Mouse (Mus musculus) ES-Bruce4 (cell line): ENCODE data around the gene Mark4. TPM values are rescaled to one million over a fixed set of nuclear protein-coding genes. Genes with fewer than 3 reads are reported as not detected.

ENCODE experiments used
- H3K27ac ChIP-seq: 2 replicates; pipeline ENCODE4 v1.5.1; 2012; ENCODE audit warnings: low read length, inconsistent platforms; ENCODE audit not compliant: insufficient read depth
- H3K27me3 ChIP-seq: 2 replicates; pipeline ENCODE4 v1.6.1; 2012; ENCODE audit warnings: mild to moderate bottlenecking, low read length, inconsistent platforms; ENCODE audit not compliant: control insufficient read depth, poor library complexity, insufficient read depth, severe bottlenecking
- H3K36me3 ChIP-seq: 2 replicates; pipeline ENCODE4 v1.6.1; 2012; ENCODE audit warnings: inconsistent platforms, mild to moderate bottlenecking, low read length, moderate library complexity; ENCODE audit not compliant: control insufficient read depth, poor library complexity, insufficient read depth, severe bottlenecking
- H3K4me1 ChIP-seq: one replicate; pipeline ENCODE4 v1.8.1; 2011; ENCODE audit warnings: low read length; ENCODE audit not compliant: control insufficient read depth, insufficient read depth
- H3K4me3 ChIP-seq: 2 replicates; pipeline ENCODE4 v1.5.1; 2011; ENCODE audit warnings: low read depth, mild to moderate bottlenecking, low read length
- H3K9ac ChIP-seq: 2 replicates; pipeline ENCODE4 v1.6.1; 2012; ENCODE audit warnings: low read depth, mild to moderate bottlenecking, inconsistent platforms; ENCODE audit not compliant: poor library complexity, severe bottlenecking
- H3K9me3 ChIP-seq: replicated peaks from 2 replicates; pipeline ENCODE4 v1.6.1; 2012; ENCODE audit warnings: mild to moderate bottlenecking, low read length, inconsistent platforms; ENCODE audit not compliant: control insufficient read depth, poor library complexity, insufficient read depth, severe bottlenecking
- CTCF ChIP-seq: IDR thresholded peaks from one replicate; pipeline ENCODE4 v1.8.1; 2011; ENCODE audit warnings: low read depth, low read length
- EP300 ChIP-seq: IDR thresholded peaks from 2 replicates; pipeline ENCODE4 v1.6.1; 2011; ENCODE audit warnings: low read depth, low read length; ENCODE audit not compliant: insufficient read depth
- POLR2A ChIP-seq: IDR thresholded peaks from one replicate; pipeline ENCODE4 v1.8.1; 2011; ENCODE audit warnings: low read length; ENCODE audit not compliant: insufficient read depth
- polyA plus RNA-seq: library from polyadenylated mRNA; stranded (reverse); fragments of >200 nt; gene quantifications from 2 replicates; pipeline ENCODE4 v1.2.4, GENCODE M21; 2011; ENCODE audit warnings: low read depth; ENCODE audit not compliant: missing spikeins, insufficient read depth, insufficient read length

Gene Mark4
- polyA plus RNA-seq, 1 experiment: 33.3 TPM

GRCm38 (mm10) chr7:19491731-19492130, 33.1 kb upstream of the Mark4 start:
- TF ChIP-seq CTCF (peak; percentile 21), EP300 (no peak)
- Histone ChIP-seq H3K27me3 (no peaks in the 10 kb centered on the region; the same call in 1 of the 2 replicates), H3K27ac (no peak overlapping the region)

GRCm38 (mm10) chr7:19489525-19489924, 30.9 kb upstream of the Mark4 start:
- Histone ChIP-seq H3K27ac (no peak overlapping the region), H3K4me1 (no peaks in the 10 kb centered on the region), H3K27me3 (no peaks in the 10 kb centered on the region; the same call in 1 of the 2 replicates), H3K9me3 (no peaks in the 10 kb centered on the region), H3K36me3 (no peaks in the 10 kb centered on the region), H3K9ac (peak overlapping the region; percentile 33; the same call in 1 of the 2 replicates), H3K4me3 (peak overlapping the region; percentile 15)
- TF ChIP-seq EP300 (no peak), CTCF (no peak), POLR2A (no peak)

More at GRCm38 (mm10) chr7:19491731-19492130, 33.1 kb upstream of the Mark4 start:
- peak overlapping the region; percentile 46 for H3K9ac ChIP-seq
- no peaks in the 10 kb centered on the region for H3K36me3 ChIP-seq
- H3K4me1 ChIP-seq: no peaks in the 10 kb centered on the region
- H3K9me3 ChIP-seq: no peaks in the 10 kb centered on the region
- H3K4me3 ChIP-seq: peak overlapping the region; percentile 49

- Histone ChIP-seq H3K27ac (no peak overlapping the region), H3K4me1 (no peaks in the 10 kb centered on the region), H3K36me3 (no peaks in the 10 kb centered on the region), H3K4me3 (no peak overlapping the region), H3K9ac (no peak overlapping the region), H3K9me3 (no peaks in the 10 kb centered on the region), H3K27me3 (no peaks in the 10 kb centered on the region; the same call in 1 of the 2 replicates)
- TF ChIP-seq POLR2A (no peak), EP300 (no peak), CTCF (no peak)
Measured at GRCm38 (mm10) chr7:19486549-19486948, 27.9 kb upstream of the Mark4 start.

- Histone ChIP-seq H3K9me3 (no peaks in the 10 kb centered on the region), H3K4me1 (no peaks in the 10 kb centered on the region), H3K9ac (no peak overlapping the region), H3K27me3 (no peaks in the 10 kb centered on the region; the same call in 1 of the 2 replicates), H3K4me3 (no peak overlapping the region), H3K27ac (no peak overlapping the region), H3K36me3 (no peaks in the 10 kb centered on the region)
- TF ChIP-seq EP300 (no peak), CTCF (no peak), POLR2A (no peak)
Measured at GRCm38 (mm10) chr7:19485488-19485887, 26.9 kb upstream of the Mark4 start.

GRCm38 (mm10) chr7:19483281-19483680, 24.7 kb upstream of the Mark4 start:
- Histone ChIP-seq H3K27ac (no peak overlapping the region), H3K27me3 (no peaks in the 10 kb centered on the region), H3K4me1 (no peaks in the 10 kb centered on the region), H3K4me3 (no peak overlapping the region), H3K9me3 (no peaks in the 10 kb centered on the region), H3K9ac (no peak overlapping the region), H3K36me3 (no peaks in the 10 kb centered on the region)
- no peak for TF ChIP-seq EP300
- no peak for TF ChIP-seq CTCF
- no peak for TF ChIP-seq POLR2A

- Histone ChIP-seq H3K9ac (no peak overlapping the region), H3K36me3 (no peaks in the 10 kb centered on the region), H3K9me3 (no peaks in the 10 kb centered on the region), H3K4me1 (no peaks in the 10 kb centered on the region), H3K27ac (no peak overlapping the region), H3K4me3 (no peak overlapping the region), H3K27me3 (no peaks in the 10 kb centered on the region)
- TF ChIP-seq EP300: no peak
- peak; percentile 37 for TF ChIP-seq CTCF
Measured at GRCm38 (mm10) chr7:19477624-19478384, 19.2 kb upstream of the Mark4 start.
